Mouse (Mus musculus) retina, postnatal 1 day (tissue): ENCODE measurements around the gene Pid1.
"Not testable (repeated sequence)": the region's sequence is repeated elsewhere in the genome, so short reads cannot be mapped to it uniquely, and the experiment has no call there.

Source experiments
- DNase-seq: peaks from one replicate; pipeline ENCODE4 v3.0.0-alpha.2; 2012

Pid1 gene

GRCm38 (mm10) chr1:84257656-84258055 is 106.3 kb downstream of the Pid1 start:
- DNase-seq = no peak

- DNase-seq = no peak
Observed at GRCm38 (mm10) chr1:84254361-84254760, 109.6 kb downstream of the Pid1 start.

- DNase-seq = no peak
Observed at GRCm38 (mm10) chr1:84253838-84254237, 110.1 kb downstream of the Pid1 start.

GRCm38 (mm10) chr1:84251205-84251604 is 112.8 kb downstream of the Pid1 start:
- DNase-seq = no peak

- DNase-seq = no peak
Observed at GRCm38 (mm10) chr1:84250770-84251169, 113.2 kb downstream of the Pid1 start.

- no peak for DNase-seq
Observed at GRCm38 (mm10) chr1:84249772-84250338, 114.1 kb downstream of the Pid1 start.

- DNase-seq = no peak
Observed at GRCm38 (mm10) chr1:84247111-84247510, 116.9 kb downstream of the Pid1 start.

- no peak for DNase-seq
Observed at GRCm38 (mm10) chr1:84241192-84241828, 122.7 kb downstream of the Pid1 start.

GRCm38 (mm10) chr1:84240203-84240602 is 123.8 kb downstream of the Pid1 start:
- DNase-seq = no peak

- DNase-seq = no peak
Observed at GRCm38 (mm10) chr1:84230431-84230830, 133.5 kb downstream of the Pid1 start.

GRCm38 (mm10) chr1:84225626-84226025 is 138.4 kb downstream of the Pid1 start:
- DNase-seq = no peak

GRCm38 (mm10) chr1:84222051-84222450 is 141.9 kb downstream of the Pid1 start:
- no peak for DNase-seq

GRCm38 (mm10) chr1:84218605-84219004 is 145.4 kb downstream of the Pid1 start:
- no peak for DNase-seq

- DNase-seq = no peak
Observed at GRCm38 (mm10) chr1:84217777-84218176, 146.2 kb downstream of the Pid1 start.

- DNase-seq = peak; percentile 75
Observed at GRCm38 (mm10) chr1:84211507-84211906, 152.5 kb downstream of the Pid1 start.

- DNase-seq = not testable (repeated sequence)
Observed at GRCm38 (mm10) chr1:84205746-84206145, 158.2 kb downstream of the Pid1 start.

- no peak for DNase-seq
Observed at GRCm38 (mm10) chr1:84203494-84203893, 160.5 kb downstream of the Pid1 start.

- DNase-seq = no peak
Observed at GRCm38 (mm10) chr1:84199890-84200289, 164.1 kb downstream of the Pid1 start.

- DNase-seq = no peak
Observed at GRCm38 (mm10) chr1:84198887-84199286, 165.1 kb downstream of the Pid1 start.

GRCm38 (mm10) chr1:84192167-84192566 is 171.8 kb downstream of the Pid1 start:
- no peak for DNase-seq

GRCm38 (mm10) chr1:84189446-84189845 is 174.5 kb downstream of the Pid1 start:
- no peak for DNase-seq

GRCm38 (mm10) chr1:84186756-84187437 is 177.1 kb downstream of the Pid1 start:
- DNase-seq = no peak

- no peak for DNase-seq
Observed at GRCm38 (mm10) chr1:84177696-84178095, 186.3 kb downstream of the Pid1 start.

GRCm38 (mm10) chr1:84177033-84177432 is 186.9 kb downstream of the Pid1 start:
- peak; percentile 3 for DNase-seq
